Mouse (Mus musculus): ENCODE data around the gene Wdr45. TPM values are rescaled to one million over a fixed set of nuclear protein-coding genes. Genes with fewer than 3 reads are reported as not detected.
A peak's percentile ranks its signal among the peaks of the same experiment; 100 is the strongest.

Gene Wdr45
- polyA plus RNA-seq, 1 experiment from 2014 or later = 32.0 TPM

DNA sequence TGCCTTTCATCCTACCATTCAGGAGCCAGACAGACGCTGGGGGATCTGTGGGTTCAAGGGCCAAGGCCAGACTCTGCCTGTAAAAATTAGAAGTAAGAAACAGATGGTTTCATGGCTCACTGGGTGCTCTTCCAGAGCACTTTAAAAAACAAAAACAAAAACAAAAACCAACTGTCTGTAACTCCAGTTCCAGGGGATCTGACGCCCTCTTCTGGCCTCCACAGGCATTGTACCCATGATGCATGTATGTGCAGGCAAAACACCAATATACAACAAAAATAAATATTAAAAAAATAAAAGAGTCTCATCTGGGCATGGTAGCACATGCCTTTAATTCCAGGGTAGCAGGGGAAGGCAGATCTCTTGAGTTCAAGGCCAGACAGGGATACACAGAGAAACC lies 58.6 kb downstream of the Wdr45 start:
- Histone ChIP-seq H3K27me3 (no peaks in the 10 kb centered on the region), H3K9me3 (no peaks in the 10 kb centered on the region), H3K27ac (no peak overlapping the region), H3K4me1 (no peaks in the 10 kb centered on the region), H3K9ac (no peak overlapping the region), H3K4me2 (replicated peaks) (no peak overlapping the region), H3K36me3 (peaks cover 57% of the 10 kb centered on the region), H3K4me3 (no peak overlapping the region)
- 48% methylated on average over 2 of the region's 2 CpGs for WGBS
- ATAC-seq (ENCODE audit: low FRiP score, low read depth) = no peak

DNA sequence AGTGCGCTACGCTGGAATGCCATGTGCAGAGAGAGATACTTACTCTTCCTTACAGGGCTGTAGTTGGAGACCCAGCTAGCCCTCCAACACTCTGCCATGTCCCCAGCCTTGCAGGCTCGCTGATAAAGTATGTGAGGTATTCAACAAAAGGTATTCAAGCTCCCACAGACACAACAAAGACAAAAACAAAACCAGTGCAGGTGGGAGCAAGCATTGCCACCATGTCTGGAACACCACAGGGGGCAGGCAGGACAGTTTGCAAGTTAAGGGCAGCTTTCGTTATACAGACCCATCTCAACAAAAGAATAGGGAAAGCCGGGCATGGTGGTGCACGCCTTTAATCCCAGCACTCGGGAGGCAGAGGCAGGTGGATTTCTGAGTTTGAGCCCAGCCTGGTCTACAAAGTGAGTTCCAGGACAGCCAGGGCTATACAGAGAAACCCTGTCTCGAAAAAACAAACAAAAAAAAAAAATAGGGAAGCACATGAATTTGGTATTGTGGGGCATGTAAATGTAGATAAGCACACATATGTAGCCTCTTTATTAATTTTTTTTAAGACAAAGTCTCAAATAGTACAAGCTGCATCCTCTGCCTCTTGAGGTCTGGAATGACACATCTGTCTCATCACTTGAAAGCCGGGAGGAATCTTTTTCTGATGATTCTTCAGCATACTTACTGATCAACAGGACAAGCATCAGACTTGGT lies 61.5 kb downstream of the Wdr45 start:
- H3K9ac ChIP-seq = no peak overlapping the region
- ATAC-seq (ENCODE audit: low FRiP score, low read depth) = no peak
- peaks cover 29% of the 10 kb centered on the region for H3K36me3 ChIP-seq
- no peaks in the 10 kb centered on the region for H3K9me3 ChIP-seq
- 78% methylated on average over 9 of the region's 9 CpGs for WGBS
- H3K27ac ChIP-seq = no peak overlapping the region
- no peaks in the 10 kb centered on the region for H3K27me3 ChIP-seq
- no peaks in the 10 kb centered on the region for H3K4me1 ChIP-seq
- no peak overlapping the region for H3K4me3 ChIP-seq
- no peak overlapping the region for H3K4me2 ChIP-seq (replicated peaks)

DNA sequence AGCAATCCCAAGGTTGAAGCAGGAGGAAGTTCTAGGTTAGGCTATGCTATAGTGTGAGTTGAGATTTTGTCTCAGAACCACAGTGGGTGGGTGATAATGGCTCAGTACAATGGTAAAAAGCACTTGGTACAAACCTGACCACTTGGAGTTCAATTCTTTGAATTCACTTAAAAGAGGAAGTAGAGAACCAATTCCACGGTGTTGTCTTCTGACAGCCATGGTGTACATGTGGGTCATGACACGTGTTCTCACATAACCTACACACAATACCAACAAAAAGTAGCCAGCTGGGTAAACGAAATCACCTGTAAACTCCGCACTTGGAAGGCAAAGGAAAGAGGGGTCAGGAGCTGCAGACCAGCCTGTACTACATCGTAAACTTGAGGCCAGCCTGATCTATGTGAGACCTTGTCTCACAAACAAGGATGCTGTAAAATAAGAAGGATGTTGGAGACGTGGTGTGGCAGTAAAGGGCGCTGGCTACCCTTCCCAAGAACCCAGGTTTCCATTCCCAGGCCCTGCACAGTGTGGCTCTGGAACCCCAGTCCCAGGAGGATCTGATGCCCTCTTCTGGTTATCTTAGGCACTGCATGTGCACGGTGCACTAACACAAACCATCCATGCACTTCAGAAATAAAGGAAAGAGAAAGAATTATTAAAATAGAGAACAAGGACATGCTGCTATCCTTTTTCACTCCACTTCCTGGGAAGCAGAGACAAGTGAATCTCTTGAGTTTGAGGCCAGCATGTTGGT lies 62.4 kb downstream of the Wdr45 start:
- WGBS = 49% methylated on average over 8 of the region's 8 CpGs
- 0 out of 2 replicates have a peak, but pooled peaks have one; percentile 59 for ATAC-seq (ENCODE audit: low FRiP score, low read depth)
- Histone ChIP-seq H3K4me2 (replicated peaks) (no peak overlapping the region), H3K4me3 (no peak overlapping the region), H3K27ac (no peak overlapping the region), H3K4me1 (no peaks in the 10 kb centered on the region), H3K9me3 (no peaks in the 10 kb centered on the region), H3K9ac (no peak overlapping the region), H3K27me3 (no peaks in the 10 kb centered on the region), H3K36me3 (peaks cover 21% of the 10 kb centered on the region)

Other genes starting within 250 kb of the Wdr45 start
- 0.08 and 0.09 TPM in 2 replicates for gene Foxp3, start 140.7 kb upstream of the Wdr45 start, polyA plus RNA-seq (2015; fragmentation: Nextera tagmentation; extraction: Ambion mirVana)
- gene Ppp1r3f, start 140.1 kb upstream of the Wdr45 start, polyA plus RNA-seq (2015; fragmentation: Nextera tagmentation; extraction: Ambion mirVana) = 1.6 and 2.3 TPM in 2 replicates
- gene Ccdc22, start 108.8 kb upstream of the Wdr45 start, polyA plus RNA-seq (2015; fragmentation: Nextera tagmentation; extraction: Ambion mirVana) = 27.9 and 29.6 TPM in 2 replicates
- 0.04 TPM in 1 of 2 replicates, not detected in the other for gene Cacna1f, start 107.2 kb upstream of the Wdr45 start, polyA plus RNA-seq (2015; fragmentation: Nextera tagmentation; extraction: Ambion mirVana)
- gene Syp, start 75.9 kb upstream of the Wdr45 start, polyA plus RNA-seq (2015; fragmentation: Nextera tagmentation; extraction: Ambion mirVana) = 0.93 and 1.4 TPM in 2 replicates
- 9.6 and 10.0 TPM in 2 replicates for gene Prickle3, start 57.1 kb upstream of the Wdr45 start, polyA plus RNA-seq (2015; fragmentation: Nextera tagmentation; extraction: Ambion mirVana)
- 108 and 114 TPM in 2 replicates for gene Plp2, start 42.9 kb upstream of the Wdr45 start, polyA plus RNA-seq (2015; fragmentation: Nextera tagmentation; extraction: Ambion mirVana)
- 0.22 and 0.40 TPM in 2 replicates for gene Magix, start 33.1 kb upstream of the Wdr45 start, polyA plus RNA-seq (2015; fragmentation: Nextera tagmentation; extraction: Ambion mirVana)
- 40.8 and 42.6 TPM in 2 replicates for gene Gpkow, start 17.2 kb upstream of the Wdr45 start, polyA plus RNA-seq (2015; fragmentation: Nextera tagmentation; extraction: Ambion mirVana)
- 0.48 and 0.78 TPM in 2 replicates for gene Gm45208, start 7.9 kb downstream of the Wdr45 start, polyA plus RNA-seq (2015; fragmentation: Nextera tagmentation; extraction: Ambion mirVana)
- gene Praf2, start 14.1 kb downstream of the Wdr45 start, polyA plus RNA-seq (2015; fragmentation: Nextera tagmentation; extraction: Ambion mirVana) = 84.1 and 85.0 TPM in 2 replicates
- gene Ccdc120, start 36.6 kb downstream of the Wdr45 start, polyA plus RNA-seq (2015; fragmentation: Nextera tagmentation; extraction: Ambion mirVana) = 17.5 and 22.1 TPM in 2 replicates
- 26.4 and 27.6 TPM in 2 replicates for gene Tfe3, start 48.2 kb downstream of the Wdr45 start, polyA plus RNA-seq (2015; fragmentation: Nextera tagmentation; extraction: Ambion mirVana)
- 42.0 and 47.3 TPM in 2 replicates for gene Gripap1, start 75.4 kb downstream of the Wdr45 start, polyA plus RNA-seq (2015; fragmentation: Nextera tagmentation; extraction: Ambion mirVana)
- 0.94 and 1.7 TPM in 2 replicates for gene Kcnd1, start 108.0 kb downstream of the Wdr45 start, polyA plus RNA-seq (2015; fragmentation: Nextera tagmentation; extraction: Ambion mirVana)
- 45.4 and 49.8 TPM in 2 replicates for gene Otud5, start 127.0 kb downstream of the Wdr45 start, polyA plus RNA-seq (2015; fragmentation: Nextera tagmentation; extraction: Ambion mirVana)
- 4.1 and 4.8 TPM in 2 replicates for gene Pim2, start 163.9 kb downstream of the Wdr45 start, polyA plus RNA-seq (2015; fragmentation: Nextera tagmentation; extraction: Ambion mirVana)
- 45.2 and 50.2 TPM in 2 replicates for gene Slc35a2, start 169.7 kb downstream of the Wdr45 start, polyA plus RNA-seq (2015; fragmentation: Nextera tagmentation; extraction: Ambion mirVana)
- gene Pqbp1, start 184.9 kb downstream of the Wdr45 start, polyA plus RNA-seq (2015; fragmentation: Nextera tagmentation; extraction: Ambion mirVana) = 138 and 149 TPM in 2 replicates
- 179 and 181 TPM in 2 replicates for gene Timm17b, start 185.0 kb downstream of the Wdr45 start, polyA plus RNA-seq (2015; fragmentation: Nextera tagmentation; extraction: Ambion mirVana)
- gene Gm10491, start 193.5 kb downstream of the Wdr45 start, polyA plus RNA-seq (2015; fragmentation: Nextera tagmentation; extraction: Ambion mirVana) = not detected in 2 replicates
- gene Gm10490, start 195.2 kb downstream of the Wdr45 start, polyA plus RNA-seq (2015; fragmentation: Nextera tagmentation; extraction: Ambion mirVana) = not detected in 2 replicates
- 0.89 and 0.94 TPM in 2 replicates for gene Pcsk1n, start 205.5 kb downstream of the Wdr45 start, polyA plus RNA-seq (2015; fragmentation: Nextera tagmentation; extraction: Ambion mirVana)
- gene Eras, start 214.3 kb downstream of the Wdr45 start, polyA plus RNA-seq (2015; fragmentation: Nextera tagmentation; extraction: Ambion mirVana) = not detected in 2 replicates
- 39.3 and 42.2 TPM in 2 replicates for gene Hdac6, start 233.6 kb downstream of the Wdr45 start, polyA plus RNA-seq (2015; fragmentation: Nextera tagmentation; extraction: Ambion mirVana)